Mouse (Mus musculus): ENCODE data around the gene Gm9376. TPM values are rescaled to one million over a fixed set of nuclear protein-coding genes. Genes with fewer than 3 reads are reported as not detected.

Gm9376 gene
- total RNA-seq (2021): not detected in 2 replicates
- long read RNA-seq, experiment 1: 0 reads
- long read RNA-seq, experiment 2: 0 reads

DNA sequence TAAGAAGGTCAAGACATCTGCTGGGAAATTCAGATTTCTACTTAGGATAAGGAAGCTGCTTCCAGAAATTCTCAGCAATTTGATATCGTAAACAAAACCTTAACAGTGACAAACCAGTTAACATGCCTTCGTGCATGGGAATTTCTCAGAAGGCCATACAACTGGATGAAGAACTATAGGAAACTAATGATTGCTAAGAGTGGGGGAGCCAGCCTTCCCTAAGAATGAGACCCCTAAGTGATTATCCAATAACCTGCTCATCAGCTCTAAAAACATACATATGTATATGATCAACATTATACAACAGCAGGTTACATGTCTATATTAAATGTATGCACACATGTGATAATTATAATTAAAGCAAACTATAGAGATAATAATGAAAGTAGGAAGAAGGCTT lies at the start of gene Gm9376:
Gene Gm9376 (plus strand): TSS at position 301 of the 400 bp plus-strand sequence.
- DNase-seq: no peak

DNA sequence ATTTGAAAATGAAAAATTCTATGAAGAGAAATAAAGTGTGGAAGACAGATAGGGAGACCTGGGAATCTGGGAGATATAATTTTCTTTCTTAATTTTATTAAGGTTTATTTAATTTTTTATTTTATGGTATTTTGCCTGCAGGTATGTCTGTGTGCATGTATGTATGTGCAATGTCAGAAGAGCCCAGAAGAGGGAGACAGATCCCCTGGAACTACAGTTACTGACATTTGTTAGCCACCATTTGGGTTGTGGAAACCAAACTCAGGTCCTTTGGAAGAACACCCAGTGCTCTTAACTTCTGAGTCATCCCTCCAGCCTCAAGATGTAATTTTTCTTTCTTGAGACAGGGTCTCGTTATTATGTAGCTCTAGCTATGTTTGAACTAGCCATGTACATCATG lies 45.9 kb upstream of the Gm9376 start:
- DNase-seq: no peak

GRCm38 (mm10) chr14:118225061-118225743 lies 41.6 kb upstream of the Gm9376 start:
- DNase-seq: no peak

GRCm38 (mm10) chr14:118225911-118226310 lies 40.8 kb upstream of the Gm9376 start:
- no peak for DNase-seq

DNA sequence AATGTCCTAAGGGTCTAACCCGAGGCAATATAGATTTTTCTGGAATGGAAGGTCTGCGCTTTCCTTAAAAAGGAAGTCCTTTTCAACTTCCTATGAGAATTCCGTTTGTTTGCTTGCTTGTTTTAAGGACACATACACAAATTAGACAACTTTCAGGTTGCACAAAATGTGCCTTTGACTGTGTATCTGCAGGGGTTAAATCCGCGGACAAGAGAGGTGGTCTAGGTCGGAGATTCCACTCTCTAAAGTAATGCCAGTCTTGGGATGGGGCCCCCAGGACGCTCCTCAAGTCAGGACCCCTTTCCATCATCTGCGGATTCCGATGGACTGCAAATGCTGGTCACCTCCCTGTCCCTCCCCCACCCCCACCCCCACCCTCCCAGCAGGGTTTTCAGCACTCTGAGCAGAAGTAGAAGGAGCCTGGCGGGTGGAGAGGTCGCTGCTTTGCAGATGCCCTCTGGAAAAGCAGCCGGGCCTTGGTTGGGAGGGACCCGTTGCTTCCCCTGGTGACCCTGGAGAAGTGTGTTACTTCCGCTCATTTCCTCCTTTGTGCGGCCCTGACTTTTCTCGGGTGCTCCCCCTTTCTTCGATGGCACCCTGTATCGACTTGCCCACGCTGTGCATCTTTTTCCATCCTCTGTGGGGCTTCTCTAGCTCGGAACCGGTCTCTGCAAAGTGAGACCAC lies 40.1 kb upstream of the Gm9376 start:
- DNase-seq: no peak

- no peak for DNase-seq
Observed at GRCm38 (mm10) chr14:118232381-118232970, 34.3 kb upstream of the Gm9376 start.

GRCm38 (mm10) chr14:118233786-118234540 lies 32.8 kb upstream of the Gm9376 start:
- no peak for DNase-seq

GRCm38 (mm10) chr14:118234541-118235210 lies 32.1 kb upstream of the Gm9376 start:
- DNase-seq: no peak

DNA sequence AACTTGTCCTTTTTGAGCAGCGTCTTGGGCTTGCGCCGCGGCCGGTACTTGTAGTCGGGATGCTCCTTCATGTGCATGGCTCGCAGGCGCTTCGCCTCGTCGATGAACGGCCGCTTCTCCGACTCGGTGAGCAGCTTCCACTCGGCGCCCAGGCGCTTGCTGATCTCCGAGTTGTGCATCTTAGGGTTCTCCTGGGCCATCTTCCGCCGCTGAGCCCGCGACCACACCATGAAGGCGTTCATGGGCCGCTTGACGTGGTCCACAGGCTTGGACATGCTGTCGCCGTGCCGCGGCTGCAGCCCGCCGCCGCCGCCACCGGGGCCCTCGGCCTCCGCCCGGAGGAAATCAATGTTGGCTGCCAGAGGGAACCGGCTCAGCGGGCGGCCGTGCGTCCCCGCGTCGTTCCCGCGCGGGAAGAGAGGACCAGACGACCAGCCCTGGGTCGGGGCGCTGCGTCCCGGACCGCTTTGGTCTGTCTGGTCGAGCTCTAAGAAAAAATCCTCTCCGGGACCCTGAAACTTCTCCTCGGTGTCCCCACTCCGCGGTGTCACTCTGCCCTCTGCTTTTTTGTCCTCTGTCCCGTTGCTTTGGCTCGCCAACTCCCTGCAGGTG lies 31.3 kb upstream of the Gm9376 start:
- peak; percentile 27 for DNase-seq

DNA sequence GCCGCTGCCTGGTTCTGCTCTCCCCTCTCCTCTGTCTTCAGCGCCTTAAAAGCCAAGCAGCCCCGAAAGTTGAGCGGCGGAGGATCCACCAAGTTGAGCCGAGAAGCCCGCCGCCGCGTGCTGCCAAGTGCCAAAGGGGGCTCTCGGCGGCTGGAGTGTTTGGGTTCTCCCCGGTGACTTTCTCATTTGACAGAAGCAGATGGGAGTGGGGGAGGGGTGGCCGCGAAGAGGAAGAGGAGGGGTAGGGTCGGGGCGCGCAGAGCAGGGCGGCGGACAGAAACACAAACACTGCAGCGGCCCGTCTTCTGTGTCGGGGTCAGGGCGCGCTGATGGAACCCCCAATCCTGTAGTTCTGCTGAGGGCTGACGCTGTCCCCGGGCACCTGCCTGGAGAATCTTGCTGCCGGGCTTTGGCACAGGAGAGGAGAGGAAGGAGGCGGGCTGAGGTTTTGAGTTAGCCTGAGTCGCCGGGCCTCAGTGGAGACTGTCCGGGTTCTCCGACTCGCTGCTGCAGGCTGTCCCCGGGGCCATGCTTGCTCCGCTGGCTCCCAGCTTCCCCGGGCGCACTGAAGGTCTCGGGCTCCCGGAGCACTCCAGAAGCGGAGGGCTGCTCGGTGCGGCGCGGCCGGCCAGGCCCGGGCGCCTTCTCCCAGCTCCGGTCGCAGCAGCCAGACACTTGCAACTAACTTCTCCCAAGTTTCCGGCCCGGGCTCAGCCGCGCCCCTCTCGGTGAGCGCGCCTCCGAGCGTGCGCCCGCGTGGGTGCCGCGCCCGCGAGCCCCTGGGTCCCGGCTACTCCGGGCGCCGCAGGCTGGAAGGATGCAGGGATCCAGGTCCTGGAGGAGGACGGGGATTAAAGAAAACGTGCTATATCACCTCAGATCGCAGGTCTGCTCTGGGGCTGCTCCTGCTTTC lies 30.5 kb upstream of the Gm9376 start:
- DNase-seq: peak; percentile 39

GRCm38 (mm10) chr14:118236886-118237289 lies 29.9 kb upstream of the Gm9376 start, which contains the start of gene Sox21:
TSS of gene Sox21 (minus strand) at chr14:118237030.
- peak; percentile 32 for DNase-seq

DNA sequence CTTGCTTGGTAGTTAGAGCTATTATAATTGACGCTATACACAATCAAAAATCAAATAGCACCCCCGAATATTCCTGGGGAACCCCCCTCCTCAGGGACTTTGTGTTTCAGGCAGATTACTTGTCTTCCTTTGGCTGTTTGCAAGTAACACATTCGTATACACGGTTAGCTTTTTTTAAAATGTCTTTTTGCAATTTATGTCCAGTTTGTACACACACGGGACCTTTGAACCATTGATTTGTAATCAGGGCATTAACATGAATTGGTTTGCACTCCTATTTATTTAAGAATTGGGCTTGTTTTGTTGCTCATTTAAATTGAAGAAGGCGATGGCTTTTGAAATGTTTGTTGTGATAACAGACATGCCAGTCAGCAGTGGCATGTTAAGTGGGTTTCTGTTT lies 29.0 kb upstream of the Gm9376 start:
- DNase-seq: no peak

DNA sequence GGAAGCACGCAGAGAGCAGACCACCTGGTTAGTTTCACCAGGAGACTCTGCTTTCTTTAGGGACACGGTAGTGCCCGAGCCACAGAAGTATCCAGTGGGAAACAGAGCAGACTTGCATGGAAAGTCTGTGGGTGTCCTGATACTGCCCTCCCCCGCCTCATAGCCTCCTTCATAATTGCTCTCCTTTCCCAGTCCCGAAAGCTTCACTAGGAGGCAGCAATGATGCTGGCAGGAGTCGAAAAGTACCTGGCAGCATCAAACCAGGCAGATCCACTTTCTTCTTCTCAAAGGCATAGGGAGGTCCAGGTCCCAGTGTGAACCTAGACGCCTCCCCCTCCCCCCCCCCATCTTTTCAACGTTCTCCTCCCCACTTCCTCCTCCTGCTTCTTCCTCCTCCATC lies 27.4 kb upstream of the Gm9376 start:
- DNase-seq: no peak

DNA sequence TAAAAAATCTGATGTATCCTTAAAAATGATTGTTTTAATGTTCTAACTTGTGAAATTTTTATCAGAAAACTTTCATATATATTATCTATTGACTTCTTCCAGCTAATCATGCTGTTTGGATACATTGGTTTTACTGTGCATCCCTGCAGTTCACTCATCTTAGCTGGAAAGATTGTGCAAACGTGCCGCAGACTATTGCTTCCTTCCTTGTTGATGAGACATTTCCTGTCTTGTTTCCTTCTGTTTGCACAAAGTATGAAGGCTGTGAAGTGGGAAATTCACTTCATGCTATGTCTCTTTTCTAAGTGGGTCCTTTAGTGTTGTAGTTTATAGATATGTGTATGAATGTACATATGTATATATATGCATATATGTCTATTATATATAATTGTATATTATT lies 25.3 kb upstream of the Gm9376 start:
- DNase-seq: no peak

DNA sequence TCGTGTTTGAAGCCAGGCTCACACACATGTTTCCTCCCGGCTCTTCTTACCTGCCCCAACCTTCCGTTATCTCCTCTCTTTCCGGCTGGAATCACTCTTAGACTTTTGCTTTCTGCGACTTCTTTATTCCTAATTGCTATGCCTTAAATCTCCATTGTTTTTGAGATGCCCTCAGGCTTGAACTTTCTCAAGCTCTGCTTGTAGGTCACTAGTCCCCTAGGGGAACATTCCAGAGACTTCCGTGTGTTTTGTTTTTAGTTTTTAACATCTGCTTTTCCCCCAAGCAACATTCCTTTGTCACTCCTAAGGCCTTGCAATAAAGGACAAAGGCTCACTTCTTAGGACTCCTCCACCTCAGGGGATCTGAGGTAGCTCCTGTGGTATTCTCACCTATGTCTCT lies 13.4 kb upstream of the Gm9376 start:
- DNase-seq: no peak

GRCm38 (mm10) chr14:118268849-118269248 lies 2.1 kb downstream of the Gm9376 start:
- no peak for DNase-seq

DNA sequence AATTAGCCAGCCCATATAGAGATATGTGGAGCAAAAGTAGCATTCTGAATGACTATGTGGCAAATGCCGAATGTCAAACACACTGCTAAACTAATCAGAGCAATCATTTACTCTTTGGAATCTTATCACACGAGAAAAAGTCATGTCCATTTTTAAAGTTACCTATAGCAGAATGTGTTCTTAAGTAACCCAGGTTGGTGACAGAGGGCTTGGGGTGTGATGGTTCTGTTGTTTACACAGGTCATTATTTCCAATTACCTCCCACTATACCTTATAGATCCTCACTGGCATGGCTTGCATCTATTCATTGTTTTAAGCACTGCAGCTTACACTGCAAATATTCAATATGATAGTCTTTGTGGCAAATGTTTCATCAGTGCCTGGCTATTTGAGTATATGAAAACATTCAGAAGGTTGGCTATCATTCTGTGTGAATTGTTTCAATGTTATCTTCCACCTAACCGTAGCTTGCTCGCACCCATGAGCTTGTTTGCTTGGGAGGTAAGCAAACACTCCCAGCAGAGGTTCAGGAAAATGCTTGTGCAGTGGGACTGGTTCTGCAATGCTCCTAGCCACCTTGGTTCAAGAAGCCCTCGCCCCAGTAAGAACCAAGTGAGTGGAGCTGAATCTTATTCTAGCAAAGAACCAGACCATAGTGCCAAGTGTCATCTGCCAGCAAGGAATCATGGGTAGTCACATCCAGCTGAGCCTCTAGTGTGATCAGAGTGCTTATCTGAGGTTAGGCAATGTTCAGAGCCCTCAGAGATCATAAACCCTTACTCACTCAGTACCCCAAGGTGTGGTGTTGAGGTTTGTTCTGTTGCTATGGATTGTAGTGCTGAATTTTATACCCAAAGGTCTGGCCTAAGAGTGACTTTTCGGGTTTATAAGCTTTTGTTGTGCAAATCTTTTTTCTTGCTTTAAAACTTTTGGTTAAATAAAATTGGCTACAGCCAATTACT lies 6.1 kb downstream of the Gm9376 start:
- DNase-seq: no peak

DNA sequence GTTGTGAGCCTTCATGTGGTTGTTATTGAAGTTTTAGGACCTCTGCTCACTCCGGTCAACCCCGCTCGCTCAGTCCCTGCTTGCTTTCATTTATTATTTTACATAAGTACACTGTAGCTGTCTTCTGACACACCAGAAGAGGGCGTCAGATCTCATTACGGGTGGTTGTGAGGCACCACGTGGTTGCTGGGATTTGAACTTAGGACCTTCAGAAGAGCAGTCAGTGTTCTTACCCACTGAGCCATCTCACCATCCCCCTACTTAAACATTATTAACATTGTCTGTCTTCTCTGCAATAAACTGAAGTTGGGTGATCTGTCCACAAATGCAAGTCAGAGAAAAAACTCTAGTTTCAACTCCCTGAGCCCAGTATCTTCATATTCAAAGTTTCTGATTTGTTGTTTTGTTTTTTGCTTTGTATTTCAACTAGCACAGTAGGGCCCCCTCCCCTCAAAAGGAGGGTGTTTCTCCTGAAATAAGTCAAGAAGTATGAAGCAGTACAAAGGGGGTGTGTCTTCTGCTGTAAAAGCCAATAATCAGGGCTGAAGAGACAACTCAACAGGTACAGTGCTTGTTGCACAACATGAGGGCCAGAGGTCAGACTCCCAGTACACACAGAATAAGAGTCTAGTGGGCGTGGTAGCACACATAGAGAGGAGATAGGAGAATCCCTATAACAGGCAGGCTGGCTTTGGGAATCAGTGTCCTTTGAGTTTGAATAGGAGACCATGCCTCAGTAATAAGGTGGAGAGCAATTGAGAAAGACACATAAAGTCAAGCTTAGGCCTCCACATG lies 11.1 kb downstream of the Gm9376 start:
- no peak for DNase-seq

All from adrenal gland, postnatal 14 days (tissue).